Mouse (Mus musculus): ENCODE measurements around the gene Tmem240. TPM values are rescaled to one million over a fixed set of nuclear protein-coding genes. Genes with fewer than 3 reads are reported as not detected.
"Not testable (repeated sequence)": the region's sequence is repeated elsewhere in the genome, so short reads cannot be mapped to it uniquely, and the experiment has no call there.

Gene Tmem240
- total and polyA plus RNA-seq, 2 experiments from 2014 or later = 0.41 to 0.57 TPM

GRCm38 (mm10) chr4:155785246-155785645, 50.6 kb downstream of the Tmem240 start:
- ATAC-seq (ENCODE audit: insufficient read depth, low read depth) (no peak), DNase-seq (ENCODE audit: low spot score) (no peak)
- H3K4me1 ChIP-seq (ENCODE audit: control insufficient read depth, insufficient read depth) = peaks cover 15% of the 10 kb centered on the region
- H3K36me3 ChIP-seq (replicated peaks; ENCODE audit: control insufficient read depth, insufficient read depth, low read length) = no peaks in the 10 kb centered on the region
- no peaks in the 10 kb centered on the region for H3K27me3 ChIP-seq (ENCODE audit: control insufficient read depth, insufficient read depth, low read length)
- peak overlapping the region; percentile 22; the same call in 1 of the 2 replicates for H3K4me2 ChIP-seq (ENCODE audit: low read depth, low read length)
- no peak overlapping the region; the same call in 1 of the 2 replicates for H3K9ac ChIP-seq (replicated peaks; ENCODE audit: low read depth, low read length)
- H3K9me3 ChIP-seq (replicated peaks; ENCODE audit: control insufficient read depth, low read length) = no peaks in the 10 kb centered on the region
- no peak overlapping the region for H3K4me3 ChIP-seq (ENCODE audit: low read depth, low read length)
- TF ChIP-seq CTCF (IDR thresholded peaks at IDR 0.05; ENCODE audit: low read depth) (no peak), EP300 (IDR thresholded peaks at IDR 0.05; ENCODE audit: low read depth) (no peak)
- peak overlapping the region; percentile 40 for H3K27ac ChIP-seq (ENCODE audit: low read depth)
- WGBS = 62% methylated on average over 10 of the region's 10 CpGs

GRCm38 (mm10) chr4:155785819-155786218, 51.2 kb downstream of the Tmem240 start, which contains the start of gene Tmem88b:
Gene Tmem88b (minus strand): TSS chr4:155785874.
- ATAC-seq (ENCODE audit: insufficient read depth, low read depth) (peak; percentile 8; the same call in 1 of the 2 replicates), DNase-seq (ENCODE audit: low spot score) (no peak)
- H3K27me3 ChIP-seq (ENCODE audit: control insufficient read depth, insufficient read depth, low read length) = no peaks in the 10 kb centered on the region
- H3K4me3 ChIP-seq (ENCODE audit: low read depth, low read length) = peak within 1 kb of the TSS; percentile 61
- H3K9ac ChIP-seq (replicated peaks; ENCODE audit: low read depth, low read length) = no peak within 1 kb of the TSS; the same call in 1 of the 2 replicates
- peak within 1 kb of the TSS; percentile 85 for H3K27ac ChIP-seq (ENCODE audit: low read depth)
- H3K4me1 ChIP-seq (ENCODE audit: control insufficient read depth, insufficient read depth) = peaks cover 15% of the 10 kb centered on the region
- no peaks in the 10 kb centered on the region for H3K36me3 ChIP-seq (replicated peaks; ENCODE audit: control insufficient read depth, insufficient read depth, low read length)
- WGBS = 26% methylated on average over 5 of the region's 5 CpGs
- TF ChIP-seq CTCF (IDR thresholded peaks at IDR 0.05; ENCODE audit: low read depth) = 0 out of 2 replicates have a peak, but pooled peaks have one; percentile 20
- no peak for TF ChIP-seq EP300 (IDR thresholded peaks at IDR 0.05; ENCODE audit: low read depth)
- no peaks in the 10 kb centered on the region for H3K9me3 ChIP-seq (replicated peaks; ENCODE audit: control insufficient read depth, low read length)
- peak within 1 kb of the TSS; percentile 79 for H3K4me2 ChIP-seq (ENCODE audit: low read depth, low read length)

DNA sequence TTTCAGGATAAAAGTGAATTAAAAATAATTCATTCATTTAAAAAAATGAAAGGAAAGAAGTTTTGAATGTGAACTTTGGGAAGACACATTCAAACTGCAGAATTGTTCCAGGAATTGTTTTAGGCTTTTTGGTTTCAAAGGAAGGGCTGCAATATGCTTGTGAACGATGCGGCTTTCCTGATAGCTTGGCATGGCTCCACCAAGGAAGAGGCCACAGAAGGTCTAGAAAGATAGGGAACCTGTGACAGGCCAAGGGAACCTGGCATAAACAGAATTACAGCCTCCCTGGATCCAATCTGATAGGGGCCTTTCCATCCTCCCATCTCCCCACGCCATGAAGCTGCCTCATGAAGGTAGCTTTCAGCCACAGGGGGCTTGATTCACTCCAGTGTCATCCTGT, 53.7 kb downstream of the Tmem240 start:
- Histone ChIP-seq H3K27me3 (ENCODE audit: control insufficient read depth, insufficient read depth, low read length) (no peaks in the 10 kb centered on the region), H3K27ac (ENCODE audit: low read depth) (no peak overlapping the region), H3K4me3 (ENCODE audit: low read depth, low read length) (no peak overlapping the region), H3K4me1 (ENCODE audit: control insufficient read depth, insufficient read depth) (peaks cover 14% of the 10 kb centered on the region; the same call in 1 of the 2 replicates), H3K9ac (replicated peaks; ENCODE audit: low read depth, low read length) (no peak overlapping the region), H3K4me2 (ENCODE audit: low read depth, low read length) (no peak overlapping the region), H3K9me3 (replicated peaks; ENCODE audit: control insufficient read depth, low read length) (no peaks in the 10 kb centered on the region), H3K36me3 (replicated peaks; ENCODE audit: control insufficient read depth, insufficient read depth, low read length) (no peaks in the 10 kb centered on the region)
- no peak for DNase-seq (ENCODE audit: low spot score)
- WGBS = 48% methylated on average over 3 of the region's 3 CpGs
- ATAC-seq (ENCODE audit: insufficient read depth, low read depth) = no peak
- TF ChIP-seq CTCF (IDR thresholded peaks at IDR 0.05; ENCODE audit: low read depth) = no peak
- no peak for TF ChIP-seq EP300 (IDR thresholded peaks at IDR 0.05; ENCODE audit: low read depth)

DNA sequence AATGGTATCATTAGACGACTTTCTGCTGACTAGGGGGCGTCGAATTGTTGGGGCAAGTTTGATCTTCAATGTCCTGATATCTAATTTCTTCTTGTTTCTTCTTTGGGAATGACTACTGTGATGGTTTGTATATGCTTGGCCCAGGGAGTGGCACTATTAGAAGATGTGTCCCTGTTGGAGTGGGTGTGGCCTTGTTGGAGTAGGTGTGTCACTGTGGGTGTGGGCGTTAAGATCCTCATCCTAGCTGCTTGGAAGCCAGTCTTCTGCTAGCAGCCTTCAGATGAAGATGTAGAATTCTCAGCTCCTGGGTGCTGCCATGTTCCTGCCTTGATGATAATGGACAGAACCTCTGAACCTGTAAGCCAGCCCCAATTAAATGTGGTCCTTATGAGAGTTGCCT, 54.2 kb downstream of the Tmem240 start:
- H3K27me3 ChIP-seq (ENCODE audit: control insufficient read depth, insufficient read depth, low read length); H3K36me3 ChIP-seq (replicated peaks; ENCODE audit: control insufficient read depth, insufficient read depth, low read length); ATAC-seq (ENCODE audit: insufficient read depth, low read depth); H3K9ac ChIP-seq (replicated peaks; ENCODE audit: low read depth, low read length); H3K27ac ChIP-seq (ENCODE audit: low read depth); H3K4me2 ChIP-seq (ENCODE audit: low read depth, low read length); DNase-seq (ENCODE audit: low spot score); H3K9me3 ChIP-seq (replicated peaks; ENCODE audit: control insufficient read depth, low read length); H3K4me3 ChIP-seq (ENCODE audit: low read depth, low read length): not testable (repeated sequence)
- H3K4me1 ChIP-seq (ENCODE audit: control insufficient read depth, insufficient read depth) = peaks cover 11% of the 10 kb centered on the region; the same call in 1 of the 2 replicates
- 81% methylated on average over 4 of the region's 4 CpGs for WGBS

DNA sequence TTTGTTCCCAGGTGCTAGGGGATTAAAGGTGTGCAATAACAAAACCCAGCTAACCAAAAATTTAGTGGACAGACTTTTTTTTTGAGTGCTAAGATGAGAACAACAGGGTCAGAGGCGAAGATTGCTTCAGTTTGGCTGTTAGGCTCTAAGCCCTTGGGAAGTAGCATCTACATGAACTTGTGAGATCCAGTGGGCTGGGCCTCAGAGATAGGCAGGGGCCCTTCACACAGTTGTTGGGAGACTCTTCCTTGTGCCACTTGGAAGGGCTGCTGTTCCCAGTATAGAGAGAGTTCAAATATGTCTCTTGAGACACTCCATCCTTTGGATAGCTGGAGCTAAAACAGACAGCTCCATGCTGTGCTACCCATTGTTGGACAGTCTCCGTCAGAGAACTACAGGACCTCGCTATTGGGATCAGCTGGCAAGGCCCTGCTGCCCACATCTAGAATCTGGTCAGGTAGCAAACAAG, 55.5 kb downstream of the Tmem240 start, which contains the start of gene Ankrd65:
TSS of gene Ankrd65 (plus strand) at position 419 of the 469 bp plus-strand sequence.
- Histone ChIP-seq H3K27me3 (ENCODE audit: control insufficient read depth, insufficient read depth, low read length) (no peaks in the 10 kb centered on the region), H3K36me3 (replicated peaks; ENCODE audit: control insufficient read depth, insufficient read depth, low read length) (no peaks in the 10 kb centered on the region), H3K9me3 (replicated peaks; ENCODE audit: control insufficient read depth, low read length) (no peaks in the 10 kb centered on the region), H3K27ac (ENCODE audit: low read depth) (no peak within 1 kb of the TSS), H3K9ac (replicated peaks; ENCODE audit: low read depth, low read length) (no peak within 1 kb of the TSS), H3K4me3 (ENCODE audit: low read depth, low read length) (no peak within 1 kb of the TSS), H3K4me1 (ENCODE audit: control insufficient read depth, insufficient read depth) (peaks cover 7% of the 10 kb centered on the region; the same call in 1 of the 2 replicates), H3K4me2 (ENCODE audit: low read depth, low read length) (no peak within 1 kb of the TSS)
- DNase-seq (ENCODE audit: low spot score) (no peak), ATAC-seq (ENCODE audit: insufficient read depth, low read depth) (no peak)
- TF ChIP-seq CTCF (IDR thresholded peaks at IDR 0.05; ENCODE audit: low read depth) (no peak), EP300 (IDR thresholded peaks at IDR 0.05; ENCODE audit: low read depth) (no peak)
- 70% methylated on average over 3 of the region's 3 CpGs for WGBS

Small RNAs within 50 kb of the gene (microRNA-seq; reads per million reads assigned to microRNA genes)
- gene Gm27743 = not detected

Other genes starting within 250 kb of the Tmem240 start
- 158 and 184 TPM in 2 replicates for gene Gnb1, start 243.4 kb upstream of the Tmem240 start, total RNA-seq (2014; rRNA removed; ENCODE audit: low replicate concordance)
- 249 and 255 TPM in 2 replicates for gene Gnb1, start 243.4 kb upstream of the Tmem240 start, polyA plus RNA-seq (2015; fragmentation: Nextera tagmentation; extraction: Ambion mirVana)
- gene Nadk, start 172.4 kb upstream of the Tmem240 start, total RNA-seq (2014; rRNA removed; ENCODE audit: low replicate concordance) = 48.0 and 52.7 TPM in 2 replicates
- gene Nadk, start 172.4 kb upstream of the Tmem240 start, polyA plus RNA-seq (2015; fragmentation: Nextera tagmentation; extraction: Ambion mirVana) = 36.0 and 37.4 TPM in 2 replicates
- 11.8 and 14.4 TPM in 2 replicates for gene Slc35e2, start 133.4 kb upstream of the Tmem240 start, total RNA-seq (2014; rRNA removed; ENCODE audit: low replicate concordance)
- 3.6 and 4.4 TPM in 2 replicates for gene Slc35e2, start 133.4 kb upstream of the Tmem240 start, polyA plus RNA-seq (2015; fragmentation: Nextera tagmentation; extraction: Ambion mirVana)
- gene Cdk11b, start 109.9 kb upstream of the Tmem240 start, total RNA-seq (2014; rRNA removed; ENCODE audit: low replicate concordance) = 8.7 and 15.3 TPM in 2 replicates
- 36.8 TPM in 2 replicates for gene Cdk11b, start 109.9 kb upstream of the Tmem240 start, polyA plus RNA-seq (2015; fragmentation: Nextera tagmentation; extraction: Ambion mirVana)
- gene Gm10563, start 89.4 kb upstream of the Tmem240 start, total RNA-seq (2014; rRNA removed; ENCODE audit: low replicate concordance) = not detected in 2 replicates
- gene Gm10563, start 89.4 kb upstream of the Tmem240 start, polyA plus RNA-seq (2015; fragmentation: Nextera tagmentation; extraction: Ambion mirVana) = not detected in 2 replicates
- 66.6 and 76.6 TPM in 2 replicates for gene Mmp23, start 81.4 kb upstream of the Tmem240 start, total RNA-seq (2014; rRNA removed; ENCODE audit: low replicate concordance)
- 49.8 and 49.9 TPM in 2 replicates for gene Mmp23, start 81.4 kb upstream of the Tmem240 start, polyA plus RNA-seq (2015; fragmentation: Nextera tagmentation; extraction: Ambion mirVana)
- gene Mib2, start 65.6 kb upstream of the Tmem240 start, total RNA-seq (2014; rRNA removed; ENCODE audit: low replicate concordance) = 27.3 and 30.4 TPM in 2 replicates
- gene Mib2, start 65.6 kb upstream of the Tmem240 start, polyA plus RNA-seq (2015; fragmentation: Nextera tagmentation; extraction: Ambion mirVana) = 9.9 and 12.1 TPM in 2 replicates
- gene Fndc10, start 40.5 kb upstream of the Tmem240 start, total RNA-seq (2014; rRNA removed; ENCODE audit: low replicate concordance) = 4.1 and 9.7 TPM in 2 replicates
- gene Fndc10, start 40.5 kb upstream of the Tmem240 start, polyA plus RNA-seq (2015; fragmentation: Nextera tagmentation; extraction: Ambion mirVana) = 1.8 and 2.1 TPM in 2 replicates
- 83.6 and 95.7 TPM in 2 replicates for gene Ssu72, start 30.0 kb upstream of the Tmem240 start, total RNA-seq (2014; rRNA removed; ENCODE audit: low replicate concordance)
- 106 TPM in 2 replicates for gene Ssu72, start 30.0 kb upstream of the Tmem240 start, polyA plus RNA-seq (2015; fragmentation: Nextera tagmentation; extraction: Ambion mirVana)
- 123 and 128 TPM in 2 replicates for gene Atad3a, start 26.3 kb downstream of the Tmem240 start, total RNA-seq (2014; rRNA removed; ENCODE audit: low replicate concordance)
- 85.3 and 99.3 TPM in 2 replicates for gene Atad3a, start 26.3 kb downstream of the Tmem240 start, polyA plus RNA-seq (2015; fragmentation: Nextera tagmentation; extraction: Ambion mirVana)
- gene Vwa1, start 39.9 kb downstream of the Tmem240 start, total RNA-seq (2014; rRNA removed; ENCODE audit: low replicate concordance) = 15.5 and 20.0 TPM in 2 replicates
- 7.1 and 7.5 TPM in 2 replicates for gene Vwa1, start 39.9 kb downstream of the Tmem240 start, polyA plus RNA-seq (2015; fragmentation: Nextera tagmentation; extraction: Ambion mirVana)
- 3.4 and 4.2 TPM in 2 replicates for gene Tmem88b, start 51.1 kb downstream of the Tmem240 start, total RNA-seq (2014; rRNA removed; ENCODE audit: low replicate concordance)
- 2.5 and 2.9 TPM in 2 replicates for gene Tmem88b, start 51.1 kb downstream of the Tmem240 start, polyA plus RNA-seq (2015; fragmentation: Nextera tagmentation; extraction: Ambion mirVana)
- not detected in 2 replicates for gene Ankrd65, start 55.6 kb downstream of the Tmem240 start, total RNA-seq (2014; rRNA removed; ENCODE audit: low replicate concordance)
- 0.26 TPM in 1 of 2 replicates, not detected in the other for gene Ankrd65, start 55.6 kb downstream of the Tmem240 start, polyA plus RNA-seq (2015; fragmentation: Nextera tagmentation; extraction: Ambion mirVana)
- gene Mrpl20, start 68.1 kb downstream of the Tmem240 start, total RNA-seq (2014; rRNA removed; ENCODE audit: low replicate concordance) = 32.2 and 91.4 TPM in 2 replicates
- 188 and 207 TPM in 2 replicates for gene Mrpl20, start 68.1 kb downstream of the Tmem240 start, polyA plus RNA-seq (2015; fragmentation: Nextera tagmentation; extraction: Ambion mirVana)
- 58.7 and 80.7 TPM in 2 replicates for gene Ccnl2, start 77.7 kb downstream of the Tmem240 start, total RNA-seq (2014; rRNA removed; ENCODE audit: low replicate concordance)
- gene Ccnl2, start 77.7 kb downstream of the Tmem240 start, polyA plus RNA-seq (2015; fragmentation: Nextera tagmentation; extraction: Ambion mirVana) = 79.6 and 83.0 TPM in 2 replicates
- gene Aurkaip1, start 96.5 kb downstream of the Tmem240 start, total RNA-seq (2014; rRNA removed; ENCODE audit: low replicate concordance) = 122 and 146 TPM in 2 replicates
- gene Aurkaip1, start 96.5 kb downstream of the Tmem240 start, polyA plus RNA-seq (2015; fragmentation: Nextera tagmentation; extraction: Ambion mirVana) = 155 TPM in 2 replicates
- gene Mxra8, start 104.9 kb downstream of the Tmem240 start, total RNA-seq (2014; rRNA removed; ENCODE audit: low replicate concordance) = 99.5 and 113 TPM in 2 replicates
- 57.8 and 62.6 TPM in 2 replicates for gene Mxra8, start 104.9 kb downstream of the Tmem240 start, polyA plus RNA-seq (2015; fragmentation: Nextera tagmentation; extraction: Ambion mirVana)
- gene Dvl1, start 112.6 kb downstream of the Tmem240 start, total RNA-seq (2014; rRNA removed; ENCODE audit: low replicate concordance) = 49.5 and 76.4 TPM in 2 replicates
- gene Dvl1, start 112.6 kb downstream of the Tmem240 start, polyA plus RNA-seq (2015; fragmentation: Nextera tagmentation; extraction: Ambion mirVana) = 2.8 and 2.9 TPM in 2 replicates
- 0.11 and 0.19 TPM in 2 replicates for gene Tas1r3, start 128.6 kb downstream of the Tmem240 start, total RNA-seq (2014; rRNA removed; ENCODE audit: low replicate concordance)
- 0.04 and 0.05 TPM in 2 replicates for gene Tas1r3, start 128.6 kb downstream of the Tmem240 start, polyA plus RNA-seq (2015; fragmentation: Nextera tagmentation; extraction: Ambion mirVana)
- gene Cptp, start 134.6 kb downstream of the Tmem240 start, total RNA-seq (2014; rRNA removed; ENCODE audit: low replicate concordance) = 9.8 and 11.8 TPM in 2 replicates
- 7.0 and 7.2 TPM in 2 replicates for gene Cptp, start 134.6 kb downstream of the Tmem240 start, polyA plus RNA-seq (2015; fragmentation: Nextera tagmentation; extraction: Ambion mirVana)
- 19.0 and 25.1 TPM in 2 replicates for gene Ints11, start 134.7 kb downstream of the Tmem240 start, total RNA-seq (2014; rRNA removed; ENCODE audit: low replicate concordance)
- gene Ints11, start 134.7 kb downstream of the Tmem240 start, polyA plus RNA-seq (2015; fragmentation: Nextera tagmentation; extraction: Ambion mirVana) = 20.0 and 21.6 TPM in 2 replicates
- gene Pusl1, start 157.0 kb downstream of the Tmem240 start, total RNA-seq (2014; rRNA removed; ENCODE audit: low replicate concordance) = 31.3 and 33.9 TPM in 2 replicates
- gene Pusl1, start 157.0 kb downstream of the Tmem240 start, polyA plus RNA-seq (2015; fragmentation: Nextera tagmentation; extraction: Ambion mirVana) = 20.1 and 22.3 TPM in 2 replicates
- gene Acap3, start 157.0 kb downstream of the Tmem240 start, total RNA-seq (2014; rRNA removed; ENCODE audit: low replicate concordance) = 16.3 and 31.2 TPM in 2 replicates
- gene Acap3, start 157.0 kb downstream of the Tmem240 start, polyA plus RNA-seq (2015; fragmentation: Nextera tagmentation; extraction: Ambion mirVana) = 5.8 and 6.4 TPM in 2 replicates
- gene Ube2j2, start 209.0 kb downstream of the Tmem240 start, total RNA-seq (2014; rRNA removed; ENCODE audit: low replicate concordance) = 46.4 and 46.8 TPM in 2 replicates
- 63.3 and 66.9 TPM in 2 replicates for gene Ube2j2, start 209.0 kb downstream of the Tmem240 start, polyA plus RNA-seq (2015; fragmentation: Nextera tagmentation; extraction: Ambion mirVana)
- gene C1qtnf12, start 227.5 kb downstream of the Tmem240 start, total RNA-seq (2014; rRNA removed; ENCODE audit: low replicate concordance) = 42.5 and 51.4 TPM in 2 replicates
- gene C1qtnf12, start 227.5 kb downstream of the Tmem240 start, polyA plus RNA-seq (2015; fragmentation: Nextera tagmentation; extraction: Ambion mirVana) = 20.5 and 20.8 TPM in 2 replicates

Measured in heart, postnatal 0 days (tissue).